Mouse (Mus musculus) liver, embryonic 18 days (tissue): Measurements from ENCODE around the gene Zfp275. TPM values are rescaled to one million over a fixed set of nuclear protein-coding genes. Genes with fewer than 3 reads are reported as not detected.

Experiments
- polyA plus RNA-seq: library from polyadenylated mRNA; depleted of rRNA; stranded (reverse); fragments of >200 nt; gene quantifications from 2 replicates; pipeline ENCODE4 v1.2.3, GENCODE M21; 2012; rRNA removed

Gene Zfp275
- polyA plus RNA-seq = 5.3 and 6.1 TPM in 2 replicates

GRCm38 (mm10) chrX:73342483-73342895 is at the start of gene Zfp275:
Gene Zfp275 (plus strand): TSS chrX:73342621.

DNA sequence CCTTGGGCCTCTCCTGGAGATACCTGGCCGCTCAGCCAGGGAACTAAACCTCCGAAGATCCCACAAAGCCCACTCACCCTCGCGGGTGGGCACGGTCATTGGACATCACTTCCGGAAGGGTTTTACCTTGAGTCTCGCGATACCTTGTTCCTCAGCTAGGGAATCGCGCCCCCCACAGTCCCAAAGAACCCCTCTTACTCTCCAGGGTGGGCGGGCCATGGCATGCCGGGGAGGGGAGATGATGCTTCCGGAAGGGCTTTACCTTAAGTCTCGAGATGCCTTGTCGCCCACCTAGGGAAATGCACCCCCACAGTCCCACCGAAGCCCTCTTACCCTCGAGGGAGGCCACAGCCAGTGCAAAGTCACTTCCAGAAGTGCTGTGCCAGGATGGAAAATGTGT is 49.5 kb upstream of the Zfp275 start, which contains the start of the genes Xlr5a and Xlr5c:
Xlr5a (minus strand) TSS at position 101 of the 400 bp plus-strand sequence.
Xlr5c (minus strand) TSS at position 101 of the 400 bp plus-strand sequence.

GRCm38 (mm10) chrX:73336740-73337139 is 5.7 kb upstream of the Zfp275 start, which contains the start of gene Gm45015:
Gene Gm45015 (minus strand): TSS chrX:73336840.

DNA sequence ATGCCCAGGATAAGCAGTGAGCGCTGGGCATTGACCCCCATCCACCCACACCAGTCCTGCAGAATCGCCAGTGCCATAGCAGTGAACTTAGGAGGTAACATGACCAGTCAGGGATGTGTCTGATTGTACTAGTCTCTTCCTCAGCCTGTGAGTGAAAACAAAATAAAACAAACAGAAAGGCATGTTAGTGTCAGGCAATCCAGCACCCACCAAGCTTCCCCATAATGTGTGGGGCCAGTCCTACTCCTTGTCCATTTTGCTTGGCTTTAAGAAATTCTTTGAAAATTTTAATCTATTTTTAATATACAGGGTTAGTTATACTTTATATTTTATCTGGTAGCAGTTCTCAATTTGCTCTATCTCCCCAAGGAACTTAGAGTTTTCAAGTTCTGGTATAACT is 56.2 kb downstream of the Zfp275 start, which contains the start of gene Gm18336:
Gm18336 (minus strand) TSS at position 101 of the 400 bp plus-strand sequence.

Other genes with a start within 250 kb of the Zfp275 start
- gene Xlr3a, start 245.5 kb upstream of the Zfp275 start, polyA plus RNA-seq = 7.3 and 9.4 TPM in 2 replicates
- gene Gm14685, start 225.6 kb upstream of the Zfp275 start, polyA plus RNA-seq = 0.30 and 0.37 TPM in 2 replicates
- gene Xlr5b, start 193.8 kb upstream of the Zfp275 start, polyA plus RNA-seq = 0.12 TPM in 1 of 2 replicates, not detected in the other
- gene DXBay18, start 193.2 kb upstream of the Zfp275 start, polyA plus RNA-seq = 0.19 and 0.50 TPM in 2 replicates
- not detected in 2 replicates for gene Spin2d, start 165.6 kb upstream of the Zfp275 start, polyA plus RNA-seq
- gene Xlr3b, start 150.4 kb upstream of the Zfp275 start, polyA plus RNA-seq = 6.0 and 6.9 TPM in 2 replicates
- gene Xlr4b, start 128.3 kb upstream of the Zfp275 start, polyA plus RNA-seq = 0.87 and 3.3 TPM in 2 replicates
- 2.0 and 2.2 TPM in 2 replicates for gene F8a, start 114.3 kb upstream of the Zfp275 start, polyA plus RNA-seq
- gene Xlr4c, start 99.5 kb upstream of the Zfp275 start, polyA plus RNA-seq = 0.19 and 0.41 TPM in 2 replicates
- gene Xlr3c, start 77.2 kb upstream of the Zfp275 start, polyA plus RNA-seq = not detected in 2 replicates
- 0.13 and 0.38 TPM in 2 replicates for gene Xlr5a, start 49.6 kb upstream of the Zfp275 start, polyA plus RNA-seq
- not detected in 2 replicates for gene Xlr5c, start 49.6 kb upstream of the Zfp275 start, polyA plus RNA-seq
- gene Gm45015, start 5.8 kb upstream of the Zfp275 start, polyA plus RNA-seq = not detected in 2 replicates
- gene Gm18336, start 56.1 kb downstream of the Zfp275 start, polyA plus RNA-seq = not detected in 2 replicates
- gene Zfp92, start 68.5 kb downstream of the Zfp275 start, polyA plus RNA-seq = 0.01 TPM in 2 replicates
- gene Trex2, start 92.7 kb downstream of the Zfp275 start, polyA plus RNA-seq = not detected in 2 replicates
- 19.4 and 21.1 TPM in 2 replicates for gene Haus7, start 116.4 kb downstream of the Zfp275 start, polyA plus RNA-seq
- gene Bgn, start 141.0 kb downstream of the Zfp275 start, polyA plus RNA-seq = 31.1 and 33.2 TPM in 2 replicates
- not detected in 2 replicates for gene Atp2b3, start 160.5 kb downstream of the Zfp275 start, polyA plus RNA-seq